Mouse (Mus musculus) cerebellum, adult 18-20 months (tissue): Measurements from ENCODE around the gene Rab5c.

Experiments used
- DNase-seq, 2 experiments: peaks; one replicate each; pipeline ENCODE4 v3.0.0; 2021

Rab5c gene

GRCm38 (mm10) chr11:100750127-100750526, 12.1 kb upstream of the Rab5c start:
- no peak for DNase-seq

- no peak for DNase-seq
These were observed 11.5 kb upstream of the Rab5c start for GRCm38 (mm10) chr11:100749469-100749868.

GRCm38 (mm10) chr11:100748620-100749019, 10.6 kb upstream of the Rab5c start:
- no peak for DNase-seq

GRCm38 (mm10) chr11:100747114-100747513, 9.1 kb upstream of the Rab5c start:
- DNase-seq: no peak

GRCm38 (mm10) chr11:100746546-100746945, 8.5 kb upstream of the Rab5c start:
- no peak for DNase-seq

- DNase-seq: peak; percentile 62 to 68
These were observed 7.1 kb upstream of the Rab5c start for GRCm38 (mm10) chr11:100745085-100745484.

- peak in 1 of 2 experiments; percentile 18 for DNase-seq
These were observed 3.3 kb upstream of the Rab5c start for GRCm38 (mm10) chr11:100741348-100741747.

- DNase-seq: no peak
These were observed 734 bp upstream of the Rab5c start for GRCm38 (mm10) chr11:100738749-100739148.

GRCm38 (mm10) chr11:100737105-100737733, 796 bp downstream of the Rab5c start:
- DNase-seq: no peak

- no peak for DNase-seq
These were observed 1.3 kb downstream of the Rab5c start for GRCm38 (mm10) chr11:100736746-100737080.

- DNase-seq: no peak
These were observed 1.9 kb downstream of the Rab5c start for GRCm38 (mm10) chr11:100735954-100736745.

- DNase-seq: no peak
These were observed 2.7 kb downstream of the Rab5c start for GRCm38 (mm10) chr11:100735134-100735865.

GRCm38 (mm10) chr11:100730477-100731205, 7.4 kb downstream of the Rab5c start:
- DNase-seq: no peak

GRCm38 (mm10) chr11:100729976-100730375, 8.0 kb downstream of the Rab5c start:
- DNase-seq: no peak

- no peak for DNase-seq
These were observed 9.4 kb downstream of the Rab5c start for GRCm38 (mm10) chr11:100728601-100729000.

- no peak for DNase-seq
These were observed 10.8 kb downstream of the Rab5c start for GRCm38 (mm10) chr11:100727201-100727600.

- no peak for DNase-seq
These were observed 13.0 kb downstream of the Rab5c start for GRCm38 (mm10) chr11:100724919-100725512.

GRCm38 (mm10) chr11:100722493-100723028, 15.5 kb downstream of the Rab5c start:
- DNase-seq: no peak

- DNase-seq: no peak
These were observed 16.1 kb downstream of the Rab5c start for GRCm38 (mm10) chr11:100721776-100722492.

GRCm38 (mm10) chr11:100721254-100721653, 16.8 kb downstream of the Rab5c start:
- DNase-seq: no peak

- no peak for DNase-seq
These were observed 17.7 kb downstream of the Rab5c start for GRCm38 (mm10) chr11:100720345-100720744.

GRCm38 (mm10) chr11:100719893-100720292, 18.1 kb downstream of the Rab5c start:
- no peak for DNase-seq
